Mouse (Mus musculus) bone marrow, adult 2 months (tissue): ENCODE data around the gene Klk8. TPM values are rescaled to one million over a fixed set of nuclear protein-coding genes. Genes with fewer than 3 reads are reported as not detected.

Source experiments
- H3K27ac ChIP-seq: fragments of 200-500 bp; 2 replicates; pipeline ENCODE4 v1.5.1; 2012; ENCODE audit warnings: low read depth, mild to moderate bottlenecking, control low read depth, inconsistent platforms, low read length; ENCODE audit not compliant: control insufficient read depth, poor library complexity, insufficient read depth
- H3K4me1 ChIP-seq: fragments of 200-500 bp; 2 replicates; pipeline ENCODE4 v1.6.1; 2011; ENCODE audit warnings: low read length; ENCODE audit not compliant: control insufficient read depth, insufficient read depth
- H3K4me3 ChIP-seq: fragments of 200-500 bp; replicated peaks from 2 replicates; pipeline ENCODE3; 2011; ENCODE audit warnings: mild to moderate bottlenecking, low read depth, low read length, control low read depth; ENCODE audit not compliant: control insufficient read depth
- CTCF ChIP-seq: fragments of 200-500 bp; IDR thresholded peaks from 2 replicates; pipeline ENCODE4 v1.5.1; 2011; ENCODE audit warnings: low read length, control low read depth; ENCODE audit not compliant: control insufficient read depth, insufficient read depth
- POLR2A ChIP-seq: fragments of 200-500 bp; IDR thresholded peaks from 2 replicates; pipeline ENCODE4 v1.6.1; 2011; ENCODE audit warnings: low read depth, mild to moderate bottlenecking, control low read depth, low read length, borderline replicate concordance; ENCODE audit not compliant: control insufficient read depth
- WGBS: fragments of 180-500 bp; shearing (Covaris S2); methylation state at CpG from one replicate; pipeline ENCODE4 v1.1.7; 2018; 5-methylcytosine and 5-hydroxymethylcytosine counted together
- polyA plus RNA-seq: library from polyadenylated mRNA; stranded (reverse); fragments of >200 nt; gene quantifications from 2 replicates; pipeline ENCODE4 v1.2.4, GENCODE M21; 2011; ENCODE audit warnings: low replicate concordance; ENCODE audit not compliant: missing spikeins, insufficient read depth, insufficient read length

The Klk8 gene
- polyA plus RNA-seq, 1 experiment = 2.3 TPM

DNA sequence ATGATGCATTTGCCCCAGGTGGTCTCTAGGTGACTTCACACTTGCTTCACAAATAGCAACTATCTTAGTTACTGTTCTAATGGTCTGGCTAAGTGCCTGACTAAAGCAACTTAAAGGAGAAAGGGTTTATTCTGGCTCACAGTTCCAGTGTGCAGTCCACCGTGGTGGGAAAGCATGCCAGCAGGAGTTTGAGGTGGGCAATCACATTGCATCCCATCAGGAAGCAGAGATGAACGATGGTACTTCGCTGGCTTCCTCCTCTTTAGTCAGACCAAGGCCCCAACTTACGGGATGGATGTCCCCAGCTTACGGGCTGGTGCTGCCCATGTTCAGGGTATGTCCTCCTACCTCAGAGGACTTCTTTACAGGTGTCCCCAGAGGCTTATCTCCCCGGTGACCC lies 54.2 kb downstream of the Klk8 start:
- Histone ChIP-seq H3K4me3 (no peak overlapping the region), H3K27ac (no peak overlapping the region), H3K4me1 (no peaks in the 10 kb centered on the region)
- 75% methylated on average over 6 of the region's 6 CpGs for WGBS
- no peak for TF ChIP-seq POLR2A
- no peak for TF ChIP-seq CTCF

Other genes with a start within 250 kb of the Klk8 start
- 1.3 and 2.9 TPM in 2 replicates for gene Zfp658, start 235.3 kb upstream of the Klk8 start, polyA plus RNA-seq
- gene Zfp719, start 218.0 kb upstream of the Klk8 start, polyA plus RNA-seq = 1.7 TPM in 2 replicates
- gene Zfp819, start 190.4 kb upstream of the Klk8 start, polyA plus RNA-seq = 1.6 TPM in 1 of 2 replicates, not detected in the other
- gene Ceacam18, start 162.9 kb upstream of the Klk8 start, polyA plus RNA-seq = not detected in 2 replicates
- gene Siglece, start 137.4 kb upstream of the Klk8 start, polyA plus RNA-seq = 14.5 and 24.2 TPM in 2 replicates
- 2.4 and 3.6 TPM in 2 replicates for gene Ctu1, start 125.6 kb upstream of the Klk8 start, polyA plus RNA-seq
- gene Klk14, start 107.2 kb upstream of the Klk8 start, polyA plus RNA-seq = not detected in 2 replicates
- gene Klk13, start 85.0 kb upstream of the Klk8 start, polyA plus RNA-seq = not detected in 2 replicates
- not detected in 2 replicates for gene Klk12, start 28.7 kb upstream of the Klk8 start, polyA plus RNA-seq
- not detected in 2 replicates for gene Klk11, start 23.0 kb upstream of the Klk8 start, polyA plus RNA-seq
- gene Klk10, start 16.5 kb upstream of the Klk8 start, polyA plus RNA-seq = not detected in 2 replicates
- gene Klk9, start 5.7 kb upstream of the Klk8 start, polyA plus RNA-seq = not detected in 2 replicates
- not detected in 2 replicates for gene Klk7, start 13.7 kb downstream of the Klk8 start, polyA plus RNA-seq
- not detected in 2 replicates for gene Klk6, start 26.9 kb downstream of the Klk8 start, polyA plus RNA-seq
- gene Klk5, start 44.4 kb downstream of the Klk8 start, polyA plus RNA-seq = not detected in 2 replicates
- not detected in 2 replicates for gene Klk4, start 83.6 kb downstream of the Klk8 start, polyA plus RNA-seq
- gene Klk15, start 136.2 kb downstream of the Klk8 start, polyA plus RNA-seq = not detected in 2 replicates
- gene Klk1b8, start 153.1 kb downstream of the Klk8 start, polyA plus RNA-seq = not detected in 2 replicates
- gene Klk1b1, start 169.2 kb downstream of the Klk8 start, polyA plus RNA-seq = not detected in 2 replicates
- gene Klk1b9, start 178.5 kb downstream of the Klk8 start, polyA plus RNA-seq = not detected in 2 replicates
- gene Klk1b11, start 198.3 kb downstream of the Klk8 start, polyA plus RNA-seq = not detected in 2 replicates
- not detected in 2 replicates for gene Klk1b26, start 214.6 kb downstream of the Klk8 start, polyA plus RNA-seq